8 mouse cellular contexts compared by ENCODE assay signal in the genomic region with DNA sequence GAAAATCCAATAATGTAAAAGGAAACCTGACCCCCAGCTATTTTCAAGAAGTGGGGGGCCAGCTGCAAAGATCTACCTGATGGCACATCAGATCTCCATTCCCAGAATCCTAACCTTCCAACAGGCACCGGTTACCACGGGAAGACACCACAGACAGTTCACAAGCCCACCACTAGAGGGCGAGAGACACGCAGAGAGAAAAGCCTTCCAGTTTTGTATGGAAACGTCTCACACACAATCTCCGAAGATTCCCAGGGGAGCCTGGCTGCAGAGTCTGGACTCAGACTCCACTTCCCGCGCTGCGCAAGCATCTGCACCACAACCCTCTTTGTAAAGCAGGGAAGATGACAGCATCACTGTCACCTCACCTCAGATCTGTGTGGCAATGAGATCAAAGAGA. TPM values are rescaled to one million over a fixed set of nuclear protein-coding genes. Genes with fewer than 3 reads are reported as not detected.
DNase-seq lines count a peak whose midpoint lies in the region; ATAC-seq and TF ChIP-seq lines count a peak whose summit lies in the region.

No protein-coding gene starts in this region.

- H3K27ac ChIP-seq in MEL (ENCODE audit: control insufficient read depth, low read depth, low read length): no peak overlapping the region
- no peak overlapping the region for H3K27ac ChIP-seq in cerebellum, adult 2 months (ENCODE audit: insufficient read depth, low read length)
- no peak overlapping the region for H3K27ac ChIP-seq in forebrain, postnatal 0 days (ENCODE audit: low read depth, low read length)
- no peak overlapping the region for H3K27ac ChIP-seq in neural tube, embryonic 15.5 days (replicated peaks)

- TF ChIP-seq RAD21 in MEL (IDR thresholded peaks at IDR 0.05; ENCODE audit: low read depth, low read length): peak; percentile 93

- ATAC-seq in forebrain, postnatal 0 days: peak; percentile 81
- peak; percentile 61 for ATAC-seq in neural tube, embryonic 15.5 days (ENCODE audit: low FRiP score)

- no peak for TF ChIP-seq EP300 in MEL (IDR thresholded peaks at IDR 0.05; ENCODE audit: low read depth in 1 of 2, low read length in 2 of 2)

- no peaks in the 10 kb centered on the region for H3K79me2 ChIP-seq in MEL (ENCODE audit: control insufficient read depth, insufficient read depth, low read length, poor library complexity)

- no peak overlapping the region for H3K9ac ChIP-seq in MEL (ENCODE audit: control insufficient read depth, low read depth, low read length, poor library complexity, severe bottlenecking)
- no peak overlapping the region for H3K9ac ChIP-seq in forebrain, postnatal 0 days
- H3K9ac ChIP-seq in neural tube, embryonic 15.5 days (replicated peaks): peak overlapping the region; percentile 36; the same call in 1 of the 2 replicates

- DNase-seq in MEL (ENCODE audit: low read depth, low spot score): peak; percentile 71
- DNase-seq in cerebellum, adult 2 months: peak; percentile 87 to 96
- DNase-seq in forebrain, postnatal 0 days: peak; percentile 92
- peak; percentile 88 to 91 for DNase-seq in heart, postnatal 36 days
- peak; percentile 90 for DNase-seq in layer of hippocampus, adult 11-12 months (ENCODE audit: low spot score)
- peak; percentile 83 to 86 for DNase-seq in lung, adult 18-20 months
- DNase-seq in testis, postnatal 14 days (ENCODE audit: low spot score): peak; percentile 65

- 0% methylated on average over 9 of the region's 9 CpGs for WGBS in cerebellum, adult 2 months
- 7% methylated on average over 9 of the region's 9 CpGs for WGBS in forebrain, postnatal 0 days
- 1% methylated on average over 9 of the region's 9 CpGs for WGBS in neural tube, embryonic 15.5 days

- H3K4me3 ChIP-seq in MEL (ENCODE audit: control insufficient read depth in 1 of 2, insufficient read depth in 1 of 2, low read depth in 2 of 2, low read length in 2 of 2): no peak overlapping the region
- peak overlapping the region; percentile 44 for H3K4me3 ChIP-seq in cerebellum, adult 2 months (replicated peaks; ENCODE audit: insufficient read depth, low read depth, low read length)
- no peak overlapping the region for H3K4me3 ChIP-seq in forebrain, postnatal 0 days (ENCODE audit: low read depth, low read length)
- no peak overlapping the region for H3K4me3 ChIP-seq in neural tube, embryonic 15.5 days (replicated peaks)

- H3K9me3 ChIP-seq in MEL (replicated peaks; ENCODE audit: insufficient read depth, low read length): no peaks in the 10 kb centered on the region
- H3K9me3 ChIP-seq in forebrain, postnatal 0 days (ENCODE audit: low read length): no peaks in the 10 kb centered on the region
- no peaks in the 10 kb centered on the region for H3K9me3 ChIP-seq in neural tube, embryonic 15.5 days (replicated peaks)

- TF ChIP-seq POLR2A in MEL (IDR thresholded peaks at IDR 0.05; ENCODE audit: control insufficient read depth in 1 of 2, insufficient read depth in 1 of 2, low read depth in 1 of 2, low read length in 2 of 2, poor library complexity in 1 of 2): no peak
- TF ChIP-seq POLR2A in cerebellum, adult 2 months (IDR thresholded peaks at IDR 0.05; ENCODE audit: borderline replicate concordance, insufficient read depth, low read length): no peak

- H3K27me3 ChIP-seq in MEL (ENCODE audit: control insufficient read depth in 1 of 2, insufficient read depth in 2 of 2, low read length in 2 of 2): no peaks in the 10 kb centered on the region
- no peaks in the 10 kb centered on the region for H3K27me3 ChIP-seq in cerebellum, adult 2 months (ENCODE audit: control insufficient read depth, insufficient read depth, low read length)
- no peaks in the 10 kb centered on the region for H3K27me3 ChIP-seq in forebrain, postnatal 0 days (ENCODE audit: insufficient read depth, low read length)
- no peaks in the 10 kb centered on the region for H3K27me3 ChIP-seq in neural tube, embryonic 15.5 days (replicated peaks)

- 0 out of 4 replicates have a peak, but pooled peaks cover 0 to 2% of the 10 kb centered on the region in 2 experiments for H3K4me1 ChIP-seq in MEL (ENCODE audit: control insufficient read depth in 1 of 2, insufficient read depth in 2 of 2, low read length in 2 of 2)
- H3K4me1 ChIP-seq in cerebellum, adult 2 months (ENCODE audit: control insufficient read depth, insufficient read depth, low read length): peaks cover 4% of the 10 kb centered on the region; the same call in 1 of the 2 replicates
- no peaks in the 10 kb centered on the region for H3K4me1 ChIP-seq in forebrain, postnatal 0 days (ENCODE audit: insufficient read depth)
- peaks cover 13% of the 10 kb centered on the region; the same call in 1 of the 2 replicates for H3K4me1 ChIP-seq in neural tube, embryonic 15.5 days

- intact Hi-C loops in heart, postnatal 36 days (cut with DNase I): loop anchor here (1.0 to 5.0 kb wide), 3 partner anchors 44 to 163 kb away; partner anchors contain the start of gene Hlcs

- H3K36me3 ChIP-seq in MEL (ENCODE audit: control insufficient read depth in 1 of 2, insufficient read depth in 2 of 2, low read length in 2 of 2): no peaks in the 10 kb centered on the region
- no peaks in the 10 kb centered on the region; the same call in 1 of the 2 replicates for H3K36me3 ChIP-seq in forebrain, postnatal 0 days (ENCODE audit: insufficient read depth)
- peaks cover 4% of the 10 kb centered on the region; the same call in 1 of the 2 replicates for H3K36me3 ChIP-seq in neural tube, embryonic 15.5 days

- 0 out of 2 replicates have a peak overlapping the region, but pooled peaks have one; percentile 23 for H3K4me2 ChIP-seq in forebrain, postnatal 0 days (ENCODE audit: low read depth)
- H3K4me2 ChIP-seq in neural tube, embryonic 15.5 days: peak overlapping the region; percentile 49

- peak; percentile 86 to 96 (median 93) for TF ChIP-seq CTCF in MEL (IDR thresholded peaks at IDR 0.05 in 2 of 3, conservative IDR thresholded peaks at IDR 0.05 in 1 of 3; ENCODE audit: control insufficient read depth in 1 of 3, insufficient read depth in 1 of 3, low read depth in 2 of 3, low read length in 3 of 3, poor library complexity in 1 of 3, severe bottlenecking in 1 of 3)
- peak; percentile 96 for TF ChIP-seq CTCF in cerebellum, adult 2 months (IDR thresholded peaks at IDR 0.05; ENCODE audit: borderline replicate concordance, insufficient read depth, low read depth, low read length)
- peak; percentile 99 for TF ChIP-seq CTCF in forebrain, postnatal 0 days (IDR thresholded peaks at IDR 0.05; ENCODE audit: low read depth)

TF ChIP-seq in MEL, 35 proteins besides CTCF, POLR2A, EP300 and RAD21:
- TF ChIP-seq MYC (IDR thresholded peaks at IDR 0.05; ENCODE audit: low read depth, low read length): no peak
- peak; percentile 87 for TF ChIP-seq ZC3H11A (IDR thresholded peaks at IDR 0.05; ENCODE audit: low read depth, low read length)
- TF ChIP-seq MXI1 (IDR thresholded peaks at IDR 0.05; ENCODE audit: low read depth, low read length): no peak
- 0 out of 2 replicates have a peak, but pooled peaks have one; percentile 21 for TF ChIP-seq SIN3A (IDR thresholded peaks at IDR 0.05; ENCODE audit: low read length)
- TF ChIP-seq MYB (IDR thresholded peaks at IDR 0.05; ENCODE audit: low read depth, low read length): no peak
- TF ChIP-seq SMC3 (IDR thresholded peaks at IDR 0.05; ENCODE audit: low read depth, low read length): peak; percentile 92
- TF ChIP-seq TCF12 (IDR thresholded peaks at IDR 0.05; ENCODE audit: low read depth, low read length): no peak
- no peak for TF ChIP-seq MAX (IDR thresholded peaks at IDR 0.05; ENCODE audit: low read length)
- TF ChIP-seq TBP (IDR thresholded peaks at IDR 0.05; ENCODE audit: low read depth, low read length): no peak
- TF ChIP-seq POLR2AphosphoS5 (IDR thresholded peaks at IDR 0.05; ENCODE audit: borderline replicate concordance, low read depth, low read length): no peak
- no peak for TF ChIP-seq GATA1 (IDR thresholded peaks at IDR 0.05; ENCODE audit: low read depth, low read length)
- no peak for TF ChIP-seq RCOR1 (IDR thresholded peaks at IDR 0.05; ENCODE audit: low read depth, low read length)

RNA-seq across cellular contexts. Expression of gene Hlcs, which starts 43.7 kb away (rescaled TPM):
- total RNA-seq in MEL (2012; rRNA removed): 2.8 and 3.3 TPM in 2 replicates
- polyA plus RNA-seq in MEL (2012; ENCODE audit: insufficient read depth in 1 of 2, insufficient read length in 2 of 2, low read depth in 1 of 2, low replicate concordance in 2 of 2, missing spikeins in 1 of 2): 1 to 10 TPM in 1 of 2 experiments, not detected in 1; 6.4 TPM
- 17.5 and 19.3 TPM in 2 replicates for polyA plus RNA-seq in cerebellum, adult 2 months (2012; rRNA removed)
- 5.5 and 6.8 TPM in 2 replicates for total RNA-seq in forebrain, postnatal 0 days (2014; rRNA removed)
- 2.7 and 5.8 TPM in 2 replicates for polyA plus RNA-seq in forebrain, postnatal 0 days (2015; fragmentation: Nextera tagmentation; extraction: Ambion mirVana)
- total RNA-seq in heart, postnatal 36 days (2021): 1 to 10 TPM; 4.8 to 6.7 TPM
- polyA plus RNA-seq in neural tube, embryonic 15.5 days (2015; fragmentation: Nextera tagmentation; extraction: Ambion mirVana): 8.3 and 8.7 TPM in 2 replicates

RNA-seq across cellular contexts. Expression of gene Ripply3, which starts 58.6 kb away (rescaled TPM):
- total RNA-seq in MEL (2012; rRNA removed): 0.10 and 0.35 TPM in 2 replicates
- polyA plus RNA-seq in MEL (2012; ENCODE audit: insufficient read depth in 1 of 2, insufficient read length in 2 of 2, low read depth in 1 of 2, low replicate concordance in 2 of 2, missing spikeins in 1 of 2): under 1 TPM in 1 of 2 experiments, not detected in 1; 0.18 TPM
- 0.46 TPM in 2 replicates for polyA plus RNA-seq in cerebellum, adult 2 months (2012; rRNA removed)
- 0.14 and 0.69 TPM in 2 replicates for total RNA-seq in forebrain, postnatal 0 days (2014; rRNA removed)
- polyA plus RNA-seq in forebrain, postnatal 0 days (2015; fragmentation: Nextera tagmentation; extraction: Ambion mirVana): 0.54 and 0.74 TPM in 2 replicates
- total RNA-seq in heart, postnatal 36 days (2021): 1 to 10 TPM; 3.7 to 5.1 TPM
- 0.81 and 0.88 TPM in 2 replicates for polyA plus RNA-seq in neural tube, embryonic 15.5 days (2015; fragmentation: Nextera tagmentation; extraction: Ambion mirVana)
